Mouse (Mus musculus) cortical plate, adult 2 months (tissue): ENCODE results near the gene Odc1. TPM values are rescaled to one million over a fixed set of nuclear protein-coding genes. Genes with fewer than 3 reads are reported as not detected.
A peak's percentile ranks its signal among the peaks of the same experiment; 100 is the strongest.
"Not testable (repeated sequence)": the region's sequence is repeated elsewhere in the genome, so short reads cannot be mapped to it uniquely, and the experiment has no call there.

Source experiments
- H3K27ac ChIP-seq: fragments of 200-500 bp; 2 replicates; pipeline ENCODE4 v1.5.1; 2012; ENCODE audit warnings: low read length, control low read depth, inconsistent platforms; ENCODE audit not compliant: insufficient read depth
- H3K4me1 ChIP-seq: fragments of 200-500 bp; 2 replicates; pipeline ENCODE4 v1.6.1; 2011; ENCODE audit warnings: low read length; ENCODE audit not compliant: control insufficient read depth, insufficient read depth
- H3K4me3 ChIP-seq: fragments of 200-500 bp; 2 replicates; pipeline ENCODE4 v1.5.1; 2011; ENCODE audit warnings: mild to moderate bottlenecking, low read length, control low read depth; ENCODE audit not compliant: insufficient read depth
- CTCF ChIP-seq: fragments of 200-500 bp; IDR thresholded peaks from 2 replicates; pipeline ENCODE4 v1.5.1; 2011; ENCODE audit warnings: mild to moderate bottlenecking, control low read depth, low read length; ENCODE audit not compliant: insufficient read depth; ENCODE audit errors: extremely low read depth
- POLR2A ChIP-seq: fragments of 200-500 bp; IDR thresholded peaks from 2 replicates; pipeline ENCODE4 v1.6.1; 2011; ENCODE audit warnings: mild to moderate bottlenecking, low read length, control low read depth; ENCODE audit not compliant: insufficient read depth; ENCODE audit errors: extremely low read depth
- polyA plus RNA-seq: library from polyadenylated mRNA; depleted of rRNA; stranded (reverse); fragments of >200 nt; gene quantifications from 2 replicates; pipeline ENCODE4 v1.2.3, GENCODE M21; 2012

Odc1 gene
- polyA plus RNA-seq, 1 experiment, result 78.7 TPM

DNA sequence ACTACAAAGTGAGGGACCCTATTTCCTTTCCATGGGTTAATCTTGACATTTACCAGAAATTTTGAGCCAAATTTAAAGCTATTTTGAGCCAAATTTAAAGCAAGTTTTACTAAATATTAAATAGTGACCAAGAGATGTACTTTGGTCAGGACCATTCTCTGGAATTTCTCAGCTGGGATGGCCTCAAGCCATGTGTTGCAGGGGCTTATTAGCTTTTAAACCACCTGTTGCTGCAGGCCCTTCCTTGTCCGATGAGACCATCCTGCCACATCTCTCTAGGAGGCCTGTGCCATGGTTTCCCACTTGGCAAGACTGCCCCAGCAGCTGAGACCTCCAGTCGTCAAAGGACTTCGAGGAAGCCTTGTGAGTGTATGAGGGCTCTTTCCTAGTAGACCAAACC lies 15.4 kb upstream of the Odc1 start:
- Histone ChIP-seq H3K4me1 (no peaks in the 10 kb centered on the region), H3K4me3 (no peak overlapping the region), H3K27ac (no peak overlapping the region)
- TF ChIP-seq POLR2A, result no peak
- TF ChIP-seq CTCF, result no peak

DNA sequence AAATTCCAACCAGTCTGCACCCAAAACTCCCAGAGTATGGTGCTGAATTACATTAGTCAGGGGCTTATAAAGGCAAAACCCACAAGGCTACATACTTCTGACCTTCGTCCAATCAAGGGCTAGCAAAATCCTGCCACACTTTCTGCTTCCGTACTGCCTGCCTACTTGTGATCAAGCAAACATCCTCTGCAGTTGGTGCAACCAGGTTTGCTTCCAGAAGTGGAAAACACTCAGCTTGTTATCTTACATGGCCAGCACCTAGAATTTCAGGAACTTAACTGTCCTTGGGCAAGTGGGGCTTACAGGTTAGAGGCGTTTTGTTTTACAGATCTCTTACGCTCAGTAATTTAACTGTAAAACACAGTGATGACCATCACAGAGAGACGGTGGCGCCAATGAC lies 14.9 kb upstream of the Odc1 start:
- Histone ChIP-seq H3K27ac (no peak overlapping the region), H3K4me1 (no peaks in the 10 kb centered on the region), H3K4me3 (no peak overlapping the region)
- TF ChIP-seq CTCF (no peak), POLR2A (no peak)

DNA sequence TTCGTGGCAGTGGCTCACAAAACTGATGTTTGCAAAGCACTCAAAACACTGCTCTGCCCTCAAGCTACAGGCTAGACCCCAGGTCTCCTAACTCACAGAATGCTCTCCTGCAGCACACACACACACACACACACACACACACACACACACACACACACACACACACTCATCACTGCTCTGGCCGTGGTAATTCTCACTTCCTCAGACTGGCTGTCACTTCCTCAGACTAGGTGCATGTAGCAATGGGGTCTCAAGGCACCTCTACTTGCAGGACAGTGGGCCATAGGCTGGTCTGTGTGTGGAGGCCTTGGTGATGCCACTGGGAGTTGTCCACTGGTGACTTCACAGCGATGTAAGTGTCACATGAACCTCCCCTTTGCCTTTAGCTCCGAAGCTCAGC lies 13.8 kb upstream of the Odc1 start:
- no peak overlapping the region for H3K4me3 ChIP-seq
- H3K27ac ChIP-seq, result no peak overlapping the region
- no peak for TF ChIP-seq CTCF
- no peak for TF ChIP-seq POLR2A
- H3K4me1 ChIP-seq, result no peaks in the 10 kb centered on the region

DNA sequence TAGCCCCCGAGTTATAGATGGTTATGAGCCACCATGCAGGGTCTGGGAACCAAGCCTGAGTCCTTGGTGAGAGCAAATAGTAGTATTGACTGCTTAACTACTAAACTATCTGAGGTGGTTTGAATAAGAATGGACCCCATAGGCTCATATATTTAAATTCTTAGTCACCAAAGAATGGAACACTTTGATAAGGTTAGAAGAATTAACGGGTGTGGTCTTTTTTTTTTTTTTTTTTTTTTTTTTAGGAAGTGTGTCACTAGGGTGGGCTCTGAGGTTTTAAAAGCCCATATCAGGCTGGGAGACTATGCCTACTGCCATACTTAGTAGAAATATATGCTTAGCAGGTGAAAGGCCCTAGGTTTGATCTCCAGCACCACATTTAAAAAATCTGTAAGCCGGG lies 8.4 kb upstream of the Odc1 start:
- Histone ChIP-seq H3K4me1 (no peaks in the 10 kb centered on the region), H3K27ac (no peak overlapping the region), H3K4me3 (no peak overlapping the region)
- TF ChIP-seq POLR2A, result no peak
- no peak for TF ChIP-seq CTCF

DNA sequence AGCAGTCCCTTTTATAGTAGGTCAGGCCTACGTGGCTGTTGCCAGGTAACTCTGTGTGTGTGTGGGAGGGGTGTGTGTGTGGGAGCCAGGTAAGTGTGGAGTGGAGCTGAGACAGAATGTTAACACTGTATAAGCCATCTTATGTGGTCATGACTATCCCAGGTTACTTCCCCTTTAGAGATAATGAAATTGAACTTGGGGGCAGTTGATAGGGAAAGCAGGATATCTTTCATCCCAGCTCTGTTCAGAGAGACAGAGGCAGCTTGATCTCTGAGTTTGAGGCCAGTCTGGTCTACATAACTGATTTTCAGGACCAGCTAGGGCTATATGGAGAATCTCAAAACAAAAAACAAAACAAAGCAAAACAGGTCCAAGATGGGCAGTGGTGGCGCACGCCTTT lies 7.4 kb upstream of the Odc1 start:
- no peak overlapping the region for H3K27ac ChIP-seq
- TF ChIP-seq POLR2A, result no peak
- no peak for TF ChIP-seq CTCF
- no peak overlapping the region for H3K4me3 ChIP-seq
- no peaks in the 10 kb centered on the region for H3K4me1 ChIP-seq

DNA sequence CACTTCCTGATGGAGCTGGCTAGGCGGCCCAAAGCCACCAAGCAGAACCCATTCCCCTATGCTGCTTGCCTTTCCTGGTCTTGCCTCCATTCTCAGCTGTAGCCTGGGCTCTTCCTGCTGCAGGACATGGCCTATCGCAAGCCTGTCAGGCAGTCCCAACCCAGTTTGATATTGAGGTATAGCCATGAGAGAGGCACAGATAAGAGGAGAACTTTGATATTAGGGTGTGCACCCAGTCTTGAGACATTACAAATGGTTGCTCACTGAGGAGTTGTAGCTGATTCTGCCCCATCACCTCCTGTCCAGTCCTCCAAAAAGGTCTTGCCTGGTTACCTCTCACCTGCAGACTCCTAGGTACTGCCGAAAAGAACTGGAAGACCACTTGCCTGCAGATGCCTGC lies 6.5 kb upstream of the Odc1 start:
- Histone ChIP-seq H3K4me3 (no peak overlapping the region), H3K4me1 (no peaks in the 10 kb centered on the region), H3K27ac (no peak overlapping the region)
- TF ChIP-seq POLR2A, result no peak

DNA sequence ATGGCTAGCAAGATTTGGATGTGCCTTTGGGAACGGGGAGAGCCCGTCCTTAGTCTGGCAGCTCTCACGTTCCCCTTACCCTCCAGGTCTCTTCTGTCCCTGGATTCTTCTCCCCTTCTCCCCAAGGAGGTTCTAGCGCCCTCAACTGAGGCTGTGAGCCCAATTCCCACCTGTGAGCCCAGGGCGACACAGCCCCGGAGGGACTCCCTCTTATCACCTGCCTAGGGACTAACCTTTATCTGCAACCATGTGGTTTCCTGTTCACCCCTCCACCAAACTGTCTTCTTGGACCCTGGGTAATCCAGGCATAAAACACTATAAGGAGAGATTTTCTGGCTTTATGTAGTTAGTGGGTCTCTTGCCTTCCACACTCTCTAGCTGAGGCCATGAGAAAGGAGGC lies 5.6 kb upstream of the Odc1 start:
- TF ChIP-seq POLR2A, result no peak
- TF ChIP-seq CTCF, result no peak
- H3K4me1 ChIP-seq, result no peaks in the 10 kb centered on the region

DNA sequence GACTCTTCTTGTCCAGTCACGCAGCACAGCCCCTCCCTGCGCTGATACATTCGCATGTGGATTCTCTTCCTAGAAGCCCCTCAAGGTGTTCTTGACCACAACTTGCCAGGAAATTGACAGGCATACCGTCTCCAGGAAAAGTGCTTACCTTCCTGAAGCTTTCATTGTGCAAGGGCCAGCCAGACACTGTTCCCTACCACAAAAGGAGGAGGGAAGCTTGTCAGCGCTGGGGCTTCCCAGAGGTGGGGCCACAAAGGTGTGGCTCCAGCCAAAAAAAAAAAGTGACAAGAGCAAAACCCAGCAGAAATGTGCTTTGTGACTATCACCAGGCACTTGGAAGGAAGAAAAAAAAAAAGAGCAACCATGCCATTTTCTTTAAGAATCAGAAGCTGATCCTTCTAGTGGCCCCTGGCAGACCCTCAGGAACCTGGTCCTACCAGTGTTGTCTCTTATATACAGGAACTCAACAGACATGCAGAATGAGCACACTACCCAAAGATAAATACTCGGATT lies 4.5 kb upstream of the Odc1 start:
- TF ChIP-seq POLR2A, result no peak
- TF ChIP-seq CTCF, result no peak
- Histone ChIP-seq H3K4me1 (no peaks in the 10 kb centered on the region), H3K4me3 (no peak overlapping the region), H3K27ac (no peak overlapping the region)

More for the DNA sequence above, 5.6 kb upstream of the Odc1 start:
- Histone ChIP-seq H3K27ac (no peak overlapping the region), H3K4me3 (no peak overlapping the region)

DNA sequence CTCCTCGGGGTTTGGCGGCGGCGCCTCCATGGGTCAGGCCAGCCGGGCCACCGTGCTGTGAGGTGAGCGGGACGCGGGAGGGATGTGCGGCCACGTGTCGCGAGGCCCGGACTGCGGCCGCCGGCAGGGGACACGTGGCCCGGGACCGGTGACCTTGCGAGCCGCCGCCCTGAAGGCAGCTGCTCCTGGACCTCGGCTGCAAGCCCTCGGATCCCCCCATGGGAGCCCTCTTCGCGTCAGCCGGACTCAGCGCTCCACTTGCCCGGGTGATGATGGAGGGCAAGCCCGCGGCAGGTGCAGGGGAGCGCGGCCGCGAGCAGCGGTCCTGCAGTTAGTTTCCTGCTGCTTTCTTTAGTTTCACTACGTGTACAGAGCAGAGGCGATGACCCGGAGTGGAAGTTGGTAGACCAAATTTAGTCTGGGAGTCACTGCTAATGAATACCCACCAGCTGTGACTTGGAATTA lies 545 bp downstream of the Odc1 start:
- Histone ChIP-seq H3K4me3 (peak overlapping the region; percentile 88), H3K4me1 (no peaks in the 10 kb centered on the region), H3K27ac (peak overlapping the region; percentile 90)
- TF ChIP-seq POLR2A (no peak), CTCF (no peak)

DNA sequence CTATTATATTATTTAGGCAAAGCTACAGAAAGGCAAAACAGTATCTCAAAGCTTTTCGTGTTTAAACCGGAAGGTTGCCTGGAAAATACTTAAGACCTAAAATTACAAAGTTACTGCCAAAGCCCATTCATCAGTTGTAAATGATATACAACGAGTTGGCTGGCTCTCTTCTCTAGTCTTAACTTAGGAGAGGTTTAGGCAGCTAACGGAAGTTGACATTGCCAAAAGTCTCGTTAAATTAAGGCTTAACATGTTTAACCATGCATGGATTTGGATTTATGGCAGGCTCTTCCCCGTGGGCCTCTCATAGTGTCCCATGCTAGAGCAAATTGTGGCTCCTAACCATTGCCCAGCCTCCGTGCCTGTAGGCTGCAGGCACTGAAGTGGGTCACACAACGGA lies 1.3 kb downstream of the Odc1 start:
- TF ChIP-seq POLR2A (no peak), CTCF (no peak)
- Histone ChIP-seq H3K4me1 (no peaks in the 10 kb centered on the region), H3K27ac (no peak overlapping the region), H3K4me3 (no peak overlapping the region)

DNA sequence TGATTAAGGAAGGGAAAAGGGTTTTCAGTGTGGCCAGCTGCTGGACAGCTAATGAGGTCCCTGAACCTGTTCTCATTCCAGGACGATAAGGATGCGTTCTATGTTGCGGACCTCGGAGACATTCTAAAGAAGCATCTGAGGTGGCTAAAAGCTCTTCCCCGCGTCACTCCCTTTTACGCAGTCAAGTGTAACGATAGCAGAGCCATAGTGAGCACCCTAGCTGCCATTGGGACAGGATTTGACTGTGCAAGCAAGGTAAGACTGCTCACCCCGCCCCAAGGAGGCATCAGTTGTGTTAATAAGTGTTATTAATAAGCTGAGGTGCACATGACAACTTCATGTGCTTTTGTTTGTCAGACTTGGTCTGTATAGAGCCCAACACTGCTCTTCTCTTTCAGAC lies 3.0 kb downstream of the Odc1 start:
- not testable (repeated sequence) for H3K4me1 ChIP-seq, H3K27ac ChIP-seq, H3K4me3 ChIP-seq
